Mouse (Mus musculus) midbrain, embryonic 11.5 days (tissue): ENCODE measurements around the gene Laptm5. TPM values are rescaled to one million over a fixed set of nuclear protein-coding genes. Genes with fewer than 3 reads are reported as not detected.

Source experiments
- ATAC-seq: fragments of 200-750 bp; cut with Nextera tagmentation; 2 replicates; pipeline ENCODE4 v1.8.0; 2017; ENCODE audit warnings: moderate TSS enrichment, moderate library complexity; ENCODE audit not compliant: low FRiP score
- DNase-seq: peaks from one replicate; pipeline ENCODE4 v3.0.0; 2015; ENCODE audit warnings: low spot score; ENCODE audit errors: missing footprints
- H3K27ac ChIP-seq: fragments of 300-500 bp; sonication (generic); 2 replicates; pipeline ENCODE4 v1.5.1; 2014; ENCODE audit warnings: low read depth, low read length
- H3K27me3 ChIP-seq: fragments of 300-500 bp; sonication (generic); 2 replicates; pipeline ENCODE4 v1.6.1; 2014; ENCODE audit warnings: mild to moderate bottlenecking, low read length, moderate library complexity, mixed read lengths; ENCODE audit not compliant: control insufficient read depth, insufficient read depth
- H3K36me3 ChIP-seq: fragments of 300-500 bp; sonication (generic); 2 replicates; pipeline ENCODE4 v1.6.1; 2014; ENCODE audit warnings: mild to moderate bottlenecking, low read length, moderate library complexity, mixed read lengths; ENCODE audit not compliant: control insufficient read depth, insufficient read depth
- H3K4me1 ChIP-seq: fragments of 300-500 bp; sonication (generic); 2 replicates; pipeline ENCODE4 v1.6.1; 2014; ENCODE audit warnings: low read length; ENCODE audit not compliant: control insufficient read depth, insufficient read depth
- H3K4me2 ChIP-seq: fragments of 300-500 bp; sonication (generic); 2 replicates; pipeline ENCODE4 v1.6.1; 2014; ENCODE audit warnings: mild to moderate bottlenecking, moderate library complexity
- H3K4me3 ChIP-seq: fragments of 300-500 bp; sonication (generic); 2 replicates; pipeline ENCODE4 v1.5.1; 2014; ENCODE audit warnings: low read depth, low read length
- H3K9ac ChIP-seq: fragments of 300-500 bp; sonication (generic); 2 replicates; pipeline ENCODE4 v1.6.1; 2014; ENCODE audit warnings: low read length
- H3K9me3 ChIP-seq: fragments of 300-500 bp; sonication (generic); 2 replicates; pipeline ENCODE4 v1.6.1; 2016; ENCODE audit warnings: low read length; ENCODE audit not compliant: control insufficient read depth
- WGBS: fragments of 180-500 bp; shearing (Covaris S2); extraction: QIAGEN DNeasy Blood & Tissue Kit; methylation state at CpG from one replicate; pipeline ENCODE4 v1.1.7; 2014; 5-methylcytosine and 5-hydroxymethylcytosine counted together
- polyA plus RNA-seq: library from polyadenylated mRNA; unstranded; fragments of >200 nt; fragmentation: Nextera tagmentation; extraction: Ambion mirVana; gene quantifications from 2 replicates; pipeline ENCODE4 v1.2.1, GENCODE M21; 2014

Gene Laptm5
- polyA plus RNA-seq, 1 experiment from 2014 or later = 27.3 TPM

DNA sequence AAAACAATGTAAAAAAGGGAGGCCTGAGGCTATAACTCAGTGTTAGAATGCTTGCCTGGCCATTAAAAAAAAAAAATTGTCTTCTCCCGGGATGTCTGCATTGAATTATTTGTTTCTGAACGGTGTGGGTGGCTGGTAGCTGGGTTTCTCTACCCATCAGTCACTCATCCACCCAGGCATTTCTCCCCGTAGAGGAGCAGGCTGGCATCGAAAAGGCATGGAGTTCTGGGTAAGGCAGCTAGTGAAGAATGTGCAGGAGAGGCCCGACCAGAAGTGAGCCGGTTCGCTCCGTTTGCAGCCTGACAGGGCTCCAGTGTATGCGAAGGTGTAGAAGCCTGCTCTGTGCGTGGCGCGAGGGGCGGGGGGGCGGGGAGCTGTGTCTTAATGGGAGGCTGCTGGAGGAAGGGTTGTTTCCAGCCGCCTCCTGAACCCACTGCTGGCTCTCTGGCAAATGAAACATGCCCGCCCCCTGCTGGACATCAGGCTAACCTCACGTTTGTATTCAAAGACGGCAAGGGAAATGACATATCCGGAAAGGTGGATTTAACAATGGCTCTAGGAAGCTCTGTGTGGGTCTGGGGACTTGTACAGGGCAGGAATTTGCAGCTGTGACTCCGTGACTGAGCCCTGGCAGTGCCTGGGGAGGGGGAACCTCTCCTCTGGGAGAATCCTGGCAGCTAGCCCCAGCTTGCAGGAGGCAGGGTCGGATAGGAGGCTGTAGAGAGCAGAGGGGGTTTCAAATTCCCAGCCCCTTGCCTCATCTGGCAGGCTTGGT is 34.5 kb upstream of the Laptm5 start:
- peak overlapping the region; percentile 53; the same call in 1 of the 2 replicates for H3K9ac ChIP-seq
- H3K27me3 ChIP-seq = peaks cover 6% of the 10 kb centered on the region; the same call in 1 of the 2 replicates
- no peaks in the 10 kb centered on the region for H3K36me3 ChIP-seq
- WGBS = 9% methylated on average over 21 of the region's 21 CpGs
- H3K4me2 ChIP-seq = peak overlapping the region; percentile 26; the same call in 1 of the 2 replicates
- peak overlapping the region; percentile 15; the same call in 1 of the 2 replicates for H3K27ac ChIP-seq
- no peak overlapping the region for H3K4me3 ChIP-seq
- H3K4me1 ChIP-seq = peaks cover 9% of the 10 kb centered on the region; the same call in 1 of the 2 replicates
- peak; percentile 74 for ATAC-seq
- no peaks in the 10 kb centered on the region for H3K9me3 ChIP-seq
- peak; percentile 98 for DNase-seq

DNA sequence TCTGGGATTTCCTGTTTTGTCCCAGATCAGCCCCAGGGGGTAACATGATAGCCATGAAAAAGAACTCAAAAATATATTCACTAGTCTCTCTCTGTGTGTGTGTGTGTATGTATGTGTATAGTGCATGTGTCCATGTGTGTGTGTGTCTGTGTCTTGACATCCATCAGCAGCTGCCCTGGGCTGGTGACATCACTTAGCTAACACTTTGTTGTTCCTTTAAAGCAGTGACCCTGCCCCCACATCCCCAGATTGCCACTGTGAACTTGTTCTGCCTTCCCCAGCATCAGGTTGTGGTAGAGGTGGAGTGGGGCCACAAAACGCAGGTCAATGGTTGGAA is 33.9 kb upstream of the Laptm5 start:
- ATAC-seq (no peak), DNase-seq (no peak)
- Histone ChIP-seq H3K4me2 (no peak overlapping the region), H3K4me3 (no peak overlapping the region), H3K27ac (peak overlapping the region; percentile 15; the same call in 1 of the 2 replicates), H3K27me3 (peaks cover 6% of the 10 kb centered on the region; the same call in 1 of the 2 replicates), H3K9me3 (no peaks in the 10 kb centered on the region), H3K36me3 (no peaks in the 10 kb centered on the region), H3K4me1 (peaks cover 9% of the 10 kb centered on the region; the same call in 1 of the 2 replicates), H3K9ac (peak overlapping the region; percentile 53; the same call in 1 of the 2 replicates)
- WGBS = 69% methylated on average over 1 of the region's 1 CpGs

DNA sequence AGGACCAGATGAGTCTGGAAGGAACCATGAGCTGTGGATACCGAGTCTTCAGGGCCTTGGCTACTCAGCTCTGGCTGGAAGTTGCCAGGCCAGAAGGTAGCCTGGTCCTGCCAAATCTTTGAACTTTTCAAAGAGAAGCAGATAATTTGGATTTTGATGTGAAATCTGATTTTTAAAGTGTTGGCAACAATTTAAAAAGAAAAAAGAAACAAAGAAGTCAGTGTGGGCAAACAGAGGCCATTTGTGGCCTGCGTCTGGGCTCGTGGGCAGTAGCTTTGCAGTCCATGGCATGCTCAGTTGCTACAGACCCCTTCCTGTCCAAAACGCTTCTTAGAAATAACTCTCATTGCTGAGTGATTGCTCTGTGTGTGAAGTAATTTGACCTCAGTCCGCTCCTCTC is 31.6 kb upstream of the Laptm5 start:
- Histone ChIP-seq H3K4me1 (0 out of 2 replicates have a peak, but pooled peaks cover 2% of the 10 kb centered on the region), H3K4me3 (no peak overlapping the region), H3K9me3 (no peaks in the 10 kb centered on the region), H3K36me3 (no peaks in the 10 kb centered on the region), H3K9ac (no peak overlapping the region), H3K27ac (no peak overlapping the region), H3K4me2 (no peak overlapping the region), H3K27me3 (peaks cover 4% of the 10 kb centered on the region; the same call in 1 of the 2 replicates)
- 78% methylated on average over 5 of the region's 5 CpGs for WGBS
- no peak for ATAC-seq
- DNase-seq = no peak

DNA sequence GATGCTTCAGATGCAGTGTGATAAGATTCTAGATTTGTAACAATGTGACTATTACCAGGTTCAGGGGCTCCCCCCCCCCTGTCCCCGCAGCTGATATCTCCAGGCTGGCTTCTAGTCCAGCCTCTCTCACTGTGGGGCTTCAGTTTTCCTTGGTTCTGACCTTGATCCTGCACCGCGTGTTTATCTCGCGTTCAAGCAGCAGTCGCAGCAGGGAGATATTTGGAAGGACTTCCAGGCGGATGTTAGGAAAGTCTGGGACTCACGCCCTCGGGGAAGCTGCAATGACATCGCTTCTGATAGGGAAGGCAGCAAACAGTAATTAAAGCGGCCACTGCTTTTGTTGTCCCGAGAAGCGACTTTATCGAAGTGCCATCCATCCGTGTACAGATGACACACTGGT is 30.2 kb upstream of the Laptm5 start:
- Histone ChIP-seq H3K4me2 (no peak overlapping the region), H3K27ac (no peak overlapping the region), H3K9ac (no peak overlapping the region), H3K27me3 (peaks cover 4% of the 10 kb centered on the region; the same call in 1 of the 2 replicates), H3K4me1 (0 out of 2 replicates have a peak, but pooled peaks cover 2% of the 10 kb centered on the region), H3K9me3 (no peaks in the 10 kb centered on the region), H3K36me3 (no peaks in the 10 kb centered on the region), H3K4me3 (no peak overlapping the region)
- WGBS = 79% methylated on average over 15 of the region's 15 CpGs
- ATAC-seq (no peak), DNase-seq (no peak)

DNA sequence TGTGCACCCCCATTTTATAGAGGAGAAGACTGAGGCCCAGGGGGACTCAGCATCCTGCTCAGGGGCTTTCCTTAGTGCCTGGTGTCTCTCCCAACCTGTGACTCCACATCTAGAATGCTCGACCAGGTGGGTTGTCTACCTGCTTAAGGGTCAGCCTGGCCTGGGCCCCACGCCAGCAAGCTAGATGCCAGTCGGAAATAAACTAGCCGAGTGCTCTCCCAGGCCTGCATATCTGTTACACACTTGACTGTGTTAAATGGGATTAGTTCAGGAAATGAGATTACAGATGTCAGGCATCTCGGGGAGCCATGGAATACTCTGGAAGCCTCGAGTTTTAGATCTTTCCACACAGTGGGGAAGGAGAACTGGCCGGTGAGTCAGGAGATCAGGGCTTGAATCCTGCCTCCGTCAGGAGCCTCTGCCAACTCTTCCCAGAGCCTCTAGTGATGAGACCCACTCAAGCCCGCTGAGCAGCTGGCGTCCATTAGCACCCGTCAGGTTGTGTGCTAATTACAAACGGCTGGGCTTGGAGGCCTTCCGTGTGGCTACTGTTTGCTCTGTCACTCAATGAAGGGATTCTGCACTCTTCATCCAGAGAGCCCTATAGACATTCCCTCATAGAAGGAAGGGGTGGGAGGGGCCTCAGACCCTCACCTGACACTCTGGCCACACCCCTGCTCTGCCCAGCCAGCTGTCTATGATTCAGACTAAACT is 28.9 kb upstream of the Laptm5 start:
- no peak for DNase-seq
- Histone ChIP-seq H3K9ac (no peak overlapping the region), H3K9me3 (no peaks in the 10 kb centered on the region), H3K4me2 (no peak overlapping the region), H3K27me3 (peaks cover 4% of the 10 kb centered on the region), H3K4me3 (no peak overlapping the region), H3K36me3 (no peaks in the 10 kb centered on the region), H3K27ac (no peak overlapping the region), H3K4me1 (no peaks in the 10 kb centered on the region)
- no peak; the same call in 1 of the 2 replicates for ATAC-seq
- WGBS = 47% methylated on average over 13 of the region's 13 CpGs

DNA sequence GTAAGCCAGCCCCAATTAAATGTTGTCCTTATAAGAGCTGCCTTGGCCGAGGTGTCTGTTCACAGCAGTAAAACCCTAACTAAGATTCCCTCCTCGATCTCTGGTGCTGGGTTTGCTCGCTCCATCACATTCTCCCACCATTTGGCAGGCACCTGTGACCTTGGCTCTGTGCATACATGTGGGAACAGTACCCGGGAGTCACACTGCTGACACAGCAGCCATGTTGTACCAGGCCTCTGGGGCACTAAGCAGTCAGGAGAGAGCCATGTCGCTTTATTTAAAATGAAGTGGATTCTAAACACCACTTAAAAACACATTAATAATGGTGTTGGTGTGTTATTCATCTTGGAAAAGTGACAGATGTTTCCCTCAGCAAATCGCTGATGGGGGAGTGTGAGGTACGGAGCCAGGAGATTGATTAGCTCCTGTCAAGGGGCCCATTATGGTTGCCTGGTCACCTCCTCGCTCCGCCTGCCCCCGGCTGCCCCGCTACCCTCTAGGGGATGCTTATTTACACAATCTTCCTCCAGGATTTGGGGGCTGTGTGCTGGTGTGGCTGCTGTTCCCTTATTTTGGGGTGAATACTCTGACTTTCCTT is 25.7 kb upstream of the Laptm5 start:
- Histone ChIP-seq H3K4me2 (no peak overlapping the region), H3K27ac (no peak overlapping the region), H3K4me1 (no peaks in the 10 kb centered on the region), H3K9ac (no peak overlapping the region), H3K9me3 (no peaks in the 10 kb centered on the region), H3K36me3 (no peaks in the 10 kb centered on the region), H3K27me3 (peaks cover 2% of the 10 kb centered on the region), H3K4me3 (no peak overlapping the region)
- 80% methylated on average over 11 of the region's 11 CpGs for WGBS
- no peak for ATAC-seq
- DNase-seq = no peak

DNA sequence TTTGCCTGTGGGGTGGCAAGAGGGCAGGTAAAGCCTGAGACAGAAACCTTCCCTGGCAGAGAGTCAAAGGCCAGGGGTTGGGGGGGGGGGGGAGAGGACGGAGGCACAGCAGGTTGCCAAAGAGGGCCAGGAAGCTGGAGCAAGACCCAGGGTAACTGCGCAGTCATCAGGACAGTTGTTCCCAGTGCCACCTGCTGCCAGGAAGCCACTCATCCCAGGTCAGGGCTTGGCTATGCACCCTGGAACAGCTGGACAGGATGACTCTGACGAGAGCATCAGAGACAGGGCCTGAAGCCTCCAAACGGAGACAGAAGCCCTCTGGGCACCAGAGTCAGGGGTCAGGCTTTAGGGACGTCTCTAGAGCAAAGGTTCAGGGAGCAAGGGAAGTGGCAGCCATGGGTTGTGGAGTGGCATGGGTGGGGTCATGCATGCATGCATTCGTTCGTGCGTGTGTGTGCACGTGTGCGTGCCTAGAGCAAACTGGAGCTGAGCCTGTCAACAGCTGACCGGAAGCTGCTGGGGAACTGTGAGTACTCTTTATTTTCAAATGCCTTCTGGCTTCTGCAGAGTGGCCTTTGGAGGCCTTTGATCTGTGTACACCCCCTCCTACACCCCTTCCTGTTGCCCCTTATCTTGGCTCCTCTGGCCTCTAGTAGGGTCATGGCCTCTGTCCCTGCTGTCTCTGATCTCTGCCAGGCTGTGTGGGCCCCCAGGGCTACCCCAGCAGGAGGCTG is 23.0 kb upstream of the Laptm5 start:
- no peak overlapping the region for H3K9ac ChIP-seq
- H3K4me2 ChIP-seq = no peak overlapping the region
- no peak overlapping the region for H3K27ac ChIP-seq
- H3K36me3 ChIP-seq = no peaks in the 10 kb centered on the region
- H3K4me3 ChIP-seq = no peak overlapping the region
- no peaks in the 10 kb centered on the region for H3K4me1 ChIP-seq
- H3K9me3 ChIP-seq = no peaks in the 10 kb centered on the region
- DNase-seq = no peak
- no peak for ATAC-seq
- no peaks in the 10 kb centered on the region; the same call in 1 of the 2 replicates for H3K27me3 ChIP-seq
- WGBS = 58% methylated on average over 10 of the region's 11 CpGs

DNA sequence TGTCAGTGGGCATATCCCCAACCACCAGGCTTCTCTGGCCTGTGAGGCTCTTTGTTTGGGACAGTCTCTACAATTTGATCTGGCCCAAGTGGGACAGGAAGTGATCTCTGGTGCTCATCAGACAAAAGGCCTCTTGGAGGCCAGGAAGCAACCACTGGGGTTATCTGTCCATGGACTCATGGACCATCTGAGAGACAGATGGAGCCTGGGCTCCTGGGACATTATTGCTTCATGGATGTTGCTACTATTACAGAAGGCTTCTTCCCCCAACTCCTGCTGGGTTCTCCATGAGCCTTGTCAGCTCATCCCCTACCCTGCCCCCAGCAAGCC is 22.4 kb upstream of the Laptm5 start:
- DNase-seq = no peak
- no peak overlapping the region for H3K27ac ChIP-seq
- H3K9ac ChIP-seq = no peak overlapping the region
- ATAC-seq = no peak
- H3K4me2 ChIP-seq = no peak overlapping the region
- no peaks in the 10 kb centered on the region; the same call in 1 of the 2 replicates for H3K27me3 ChIP-seq
- no peak overlapping the region for H3K4me3 ChIP-seq
- no peaks in the 10 kb centered on the region for H3K4me1 ChIP-seq
- H3K36me3 ChIP-seq = no peaks in the 10 kb centered on the region
- no peaks in the 10 kb centered on the region for H3K9me3 ChIP-seq
